Mouse (Mus musculus) left cerebral cortex, adult 18-20 months (tissue): ENCODE data around the gene Hint3. TPM values are rescaled to one million over a fixed set of nuclear protein-coding genes. Genes with fewer than 3 reads are reported as not detected.

ENCODE experiments used
- DNase-seq, 2 experiments: peaks; one replicate each; pipeline ENCODE4 v3.0.0; 2021 to 2022; ENCODE audit warnings: low spot score in 2 of 2, mixed read lengths in 1 of 2
- total RNA-seq, 2 experiments: library from RNA; stranded (reverse); gene quantifications; 2 replicates each; pipeline ENCODE4 v1.2.3; 2021

Gene Hint3
- total RNA-seq, 2 experiments from 2014 or later: 48.9 to 49.9 TPM

DNA sequence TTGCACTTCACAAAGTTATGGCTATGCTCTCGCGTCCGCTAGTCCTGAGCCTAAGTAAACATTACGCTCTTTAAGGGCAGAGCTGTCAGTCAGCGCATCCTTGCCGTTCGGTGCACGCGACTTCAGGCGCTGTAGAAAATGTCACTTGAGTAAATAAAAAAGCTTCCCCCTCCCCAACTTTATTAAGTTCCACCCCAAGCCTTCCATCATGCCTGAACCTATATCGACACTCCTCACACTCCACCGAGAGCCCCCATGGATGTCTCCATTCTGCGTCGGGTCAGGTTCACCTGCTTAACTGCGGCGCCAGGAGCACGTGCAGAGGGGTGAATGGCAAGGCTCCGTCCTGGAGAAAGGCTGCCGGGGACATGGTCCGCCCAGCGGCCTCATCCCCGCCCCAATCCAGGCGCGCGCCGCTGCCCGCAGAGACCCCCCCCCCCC, 29.3 kb downstream of the Hint3 start:
- DNase-seq: no peak

- DNase-seq: peak; percentile 15 to 27
Measured at GRCm38 (mm10) chr10:30587037-30587436, 42.4 kb downstream of the Hint3 start.

GRCm38 (mm10) chr10:30585691-30586090, 43.7 kb downstream of the Hint3 start:
- no peak for DNase-seq

DNA sequence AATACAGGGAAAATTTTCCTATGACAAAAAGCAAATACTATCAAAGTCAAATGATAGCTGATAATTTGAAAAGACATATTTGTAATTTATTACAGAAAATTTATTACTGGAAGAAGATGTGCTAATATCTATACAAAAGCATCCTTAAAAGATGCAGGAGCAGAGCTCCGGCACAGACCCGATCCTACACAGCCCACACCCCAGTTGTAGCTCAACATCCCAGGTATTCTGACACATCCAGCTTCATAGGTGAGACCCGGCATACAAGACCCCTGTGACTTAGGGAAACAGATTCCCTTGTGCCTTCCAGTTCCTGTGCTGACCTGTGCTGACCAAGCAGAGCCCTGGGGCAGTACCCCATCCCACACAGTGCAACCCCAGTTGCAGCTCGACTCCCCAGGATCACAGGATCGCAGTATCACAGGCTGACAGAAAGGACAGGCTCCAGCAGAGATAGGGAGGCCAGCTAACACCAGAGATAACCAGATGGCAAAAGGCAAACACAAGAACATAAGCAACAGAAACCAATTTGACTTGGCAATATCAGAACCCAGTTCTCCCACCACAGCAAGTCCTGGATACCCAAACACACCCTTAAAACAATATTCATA, 51.7 kb downstream of the Hint3 start:
- DNase-seq: no peak

- no peak for DNase-seq
Measured at GRCm38 (mm10) chr10:30566364-30566763, 63.1 kb downstream of the Hint3 start.

DNA sequence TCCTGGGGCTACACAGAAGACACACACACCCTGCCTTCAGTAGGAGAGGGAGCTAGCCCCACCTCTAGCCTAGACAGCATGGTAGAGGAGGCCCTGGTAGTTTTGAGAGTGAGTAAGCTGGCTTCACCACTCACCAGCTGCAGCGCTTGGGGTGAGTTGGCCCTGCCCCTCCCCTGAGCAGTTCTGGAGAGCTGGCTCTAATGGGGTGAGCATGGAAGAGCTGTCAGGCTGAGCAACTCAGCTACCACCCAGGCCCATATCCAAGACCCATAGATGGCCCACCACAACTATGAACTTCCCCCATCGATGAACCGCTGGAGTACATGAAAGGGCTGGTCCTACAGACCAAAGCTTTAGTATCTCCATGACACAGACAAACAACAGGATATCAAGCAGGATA, 64.8 kb downstream of the Hint3 start:
- DNase-seq: no peak

Other genes with a start within 250 kb of the Hint3 start
- gene Trmt11, start 28.9 kb downstream of the Hint3 start, total RNA-seq: 1 to 10 TPM; 9.7 to 9.9 TPM
- gene Ncoa7, start 173.7 kb upstream of the Hint3 start, total RNA-seq: 100 to 1,000 TPM in 1 of 2 experiments, 10 to 100 TPM in 1; 97.6 to 103 TPM
- 1 to 10 TPM; 6.1 to 6.6 TPM for gene Hey2, start 213.2 kb upstream of the Hint3 start, total RNA-seq